Mouse (Mus musculus): ENCODE measurements at regions not wholly inside any gene's neighbourhood (a gene's known extent, or its start where the extent isn't known, plus 50 kb on each side); places are given as distances from the start of the nearest gene placed in this dataset.

DNA sequence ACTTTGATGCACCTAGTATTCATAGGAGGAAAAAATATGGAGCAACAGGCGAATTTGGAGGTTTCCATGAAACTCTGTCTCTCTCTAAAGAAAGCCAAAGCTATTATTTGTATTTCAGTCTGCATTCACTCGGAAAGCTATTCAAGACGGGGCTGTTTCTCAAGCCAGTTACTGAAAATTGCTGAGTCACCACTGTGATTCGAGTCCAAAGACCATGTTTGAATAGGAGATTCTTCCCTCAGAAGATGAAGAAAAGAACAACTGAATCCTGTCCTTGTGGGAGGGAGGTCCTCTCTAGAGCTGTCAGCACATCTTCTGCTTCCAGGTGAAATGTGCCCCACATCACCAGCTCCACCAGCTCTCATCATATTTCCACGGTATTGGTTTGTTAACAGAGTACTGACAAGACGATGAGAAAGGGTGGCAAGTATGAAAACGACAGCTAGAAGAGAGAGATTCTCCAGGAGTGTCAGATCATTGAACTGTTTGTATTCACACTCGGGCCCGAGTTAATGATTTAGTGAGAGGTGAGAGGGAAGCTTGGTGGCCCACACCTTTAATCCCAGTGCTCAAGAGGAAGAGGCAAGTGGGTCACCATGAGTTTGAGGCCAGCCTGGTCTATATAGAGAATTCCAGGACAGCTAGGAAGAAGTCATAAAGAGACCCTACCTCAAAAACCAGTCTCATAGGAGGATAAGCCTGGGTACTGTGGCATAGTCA, 335.3 kb downstream of the Sox9 start:
- no peak for ATAC-seq (ENCODE audit: insufficient number of reproducible peaks, low FRiP score, low TSS enrichment)

DNA sequence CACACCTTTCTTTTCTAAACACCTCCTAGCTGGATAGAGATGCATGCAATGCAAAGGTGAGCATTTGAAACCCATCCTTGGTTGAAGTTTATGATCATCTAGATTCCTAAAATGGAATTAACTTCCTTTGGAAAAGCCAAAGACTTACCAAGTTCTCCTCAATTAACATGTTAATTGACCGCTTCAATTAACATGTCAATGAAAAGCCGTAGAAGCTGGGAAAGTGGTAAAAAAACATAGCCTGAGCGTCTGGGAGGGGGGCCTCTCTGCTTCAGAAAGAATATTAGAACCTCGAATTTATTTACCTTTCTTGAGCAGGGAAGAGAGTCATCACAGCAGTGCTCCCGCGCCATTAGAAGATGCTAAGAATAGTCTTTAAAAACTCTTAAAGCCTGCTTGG, 338.5 kb downstream of the Sox9 start:
- no peak for ATAC-seq (ENCODE audit: insufficient number of reproducible peaks, low FRiP score, low TSS enrichment)

DNA sequence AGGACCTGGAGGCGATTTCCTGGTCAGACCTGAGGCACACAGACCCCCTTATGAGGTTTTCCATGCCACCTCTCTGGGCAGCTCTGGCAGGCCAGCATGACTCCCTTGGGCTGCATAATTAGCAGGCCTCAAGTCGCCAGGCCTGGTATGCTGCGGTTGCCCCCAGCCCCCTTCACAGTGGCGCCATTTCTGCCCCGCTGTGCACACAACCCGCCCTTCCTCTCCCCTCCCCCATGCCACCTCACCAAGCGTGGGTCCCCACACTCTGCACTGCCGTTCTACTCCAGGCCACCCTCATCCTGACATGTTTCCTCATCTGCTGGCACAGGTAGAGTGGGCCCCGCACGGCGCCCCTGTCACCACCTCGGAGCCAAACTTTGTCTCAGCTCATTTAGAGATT, 339.3 kb downstream of the Sox9 start:
- ATAC-seq (ENCODE audit: insufficient number of reproducible peaks, low FRiP score, low TSS enrichment): no peak

DNA sequence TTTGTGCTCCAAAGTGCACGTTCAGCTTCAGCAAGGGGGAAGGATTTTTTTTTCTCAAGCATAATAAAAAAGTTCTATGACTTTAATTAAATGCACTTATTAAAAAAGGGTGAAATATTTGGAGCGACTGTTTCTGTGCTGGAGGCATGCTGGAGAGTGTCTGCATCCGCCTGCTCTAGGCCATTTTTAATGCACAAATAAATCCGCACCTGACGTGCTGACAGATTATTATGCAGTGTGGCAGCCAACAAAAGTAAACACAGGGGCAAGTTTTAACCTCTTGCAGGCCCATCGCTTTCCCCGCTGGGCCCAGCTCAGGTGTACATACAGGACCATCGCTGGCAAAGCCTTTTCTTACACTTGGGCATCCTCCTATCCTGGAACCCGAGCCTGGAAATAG, 340.1 kb downstream of the Sox9 start:
- ATAC-seq (ENCODE audit: insufficient number of reproducible peaks, low FRiP score, low TSS enrichment): no peak

DNA sequence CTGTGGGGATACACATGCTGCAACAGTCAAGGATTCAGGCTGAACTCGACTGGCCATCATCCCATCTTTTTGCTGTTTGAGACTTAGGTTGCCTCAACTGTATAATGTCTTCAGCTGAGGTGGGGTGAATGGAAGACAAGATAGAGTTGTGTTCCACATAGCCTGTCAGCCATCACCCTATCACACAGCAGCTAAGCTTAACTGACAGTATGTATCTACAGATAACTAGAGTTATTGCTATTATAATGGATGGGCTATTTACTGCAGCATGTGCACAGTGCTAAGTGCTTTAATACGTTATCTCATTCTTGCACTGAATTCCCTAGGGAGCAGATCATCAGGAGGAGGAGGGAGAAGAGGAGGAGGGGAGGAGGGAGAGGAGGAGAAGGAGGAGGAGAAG, 340.9 kb downstream of the Sox9 start:
- ATAC-seq (ENCODE audit: insufficient number of reproducible peaks, low FRiP score, low TSS enrichment): no peak

DNA sequence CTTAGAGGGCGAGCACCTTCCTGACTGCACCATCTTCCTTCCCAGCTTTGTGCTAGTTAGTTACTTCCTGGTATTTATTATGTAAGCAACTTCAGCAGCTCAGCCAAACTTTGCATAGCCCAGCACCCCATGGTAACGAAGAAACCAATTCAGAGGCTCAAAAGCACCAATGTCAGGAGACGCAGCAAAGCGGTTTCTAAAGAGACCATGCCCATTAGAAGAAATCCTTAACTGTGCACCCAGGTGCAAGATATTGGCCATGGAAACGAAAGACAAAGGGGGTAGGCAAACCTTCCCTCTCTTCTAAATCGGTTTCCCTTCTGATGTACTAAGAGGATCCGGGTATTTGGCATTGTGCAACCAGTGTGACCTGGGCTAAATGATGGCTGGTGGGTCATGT, 343.8 kb downstream of the Sox9 start:
- ATAC-seq (ENCODE audit: insufficient number of reproducible peaks, low FRiP score, low TSS enrichment): no peak

DNA sequence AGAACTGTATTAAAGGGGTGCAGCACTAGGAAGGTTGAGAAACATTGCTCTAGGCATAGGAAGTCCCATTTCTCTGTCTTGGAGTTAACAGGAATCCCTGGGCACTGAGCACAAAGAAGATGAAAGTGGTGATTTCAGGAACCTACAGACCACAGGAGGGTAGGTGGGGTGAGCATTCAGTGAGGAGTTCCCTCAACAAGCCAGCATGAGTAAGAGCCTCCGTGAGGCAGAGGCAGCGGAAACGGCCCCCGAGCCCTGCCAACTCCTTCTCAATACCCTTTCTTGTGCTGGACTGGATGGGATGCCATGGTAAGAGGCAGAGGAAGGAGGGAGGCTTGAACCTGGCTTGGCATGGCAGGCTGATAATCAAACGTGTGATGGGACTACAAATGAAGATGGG, 347.2 kb downstream of the Sox9 start:
- no peak for ATAC-seq (ENCODE audit: insufficient number of reproducible peaks, low FRiP score, low TSS enrichment)

DNA sequence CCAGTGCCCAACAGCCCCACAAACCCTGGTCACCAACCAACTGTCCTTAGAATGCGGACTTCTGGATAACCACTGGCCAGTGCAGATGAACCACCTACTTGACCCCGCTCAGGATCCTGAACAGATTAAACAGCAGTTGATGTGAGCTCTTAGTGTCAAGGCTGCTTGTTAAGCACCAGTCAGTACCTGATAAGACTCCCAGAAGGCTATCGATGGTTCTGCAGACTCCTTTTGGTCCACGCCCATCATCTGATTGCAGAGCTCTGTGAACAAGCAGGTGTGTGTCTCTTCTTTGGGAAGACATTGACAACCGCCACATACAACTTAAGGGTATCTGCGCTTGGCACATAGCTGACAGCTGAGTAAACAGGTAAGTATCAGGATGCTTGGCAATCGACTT, 348.0 kb downstream of the Sox9 start:
- ATAC-seq (ENCODE audit: insufficient number of reproducible peaks, low FRiP score, low TSS enrichment): no peak

DNA sequence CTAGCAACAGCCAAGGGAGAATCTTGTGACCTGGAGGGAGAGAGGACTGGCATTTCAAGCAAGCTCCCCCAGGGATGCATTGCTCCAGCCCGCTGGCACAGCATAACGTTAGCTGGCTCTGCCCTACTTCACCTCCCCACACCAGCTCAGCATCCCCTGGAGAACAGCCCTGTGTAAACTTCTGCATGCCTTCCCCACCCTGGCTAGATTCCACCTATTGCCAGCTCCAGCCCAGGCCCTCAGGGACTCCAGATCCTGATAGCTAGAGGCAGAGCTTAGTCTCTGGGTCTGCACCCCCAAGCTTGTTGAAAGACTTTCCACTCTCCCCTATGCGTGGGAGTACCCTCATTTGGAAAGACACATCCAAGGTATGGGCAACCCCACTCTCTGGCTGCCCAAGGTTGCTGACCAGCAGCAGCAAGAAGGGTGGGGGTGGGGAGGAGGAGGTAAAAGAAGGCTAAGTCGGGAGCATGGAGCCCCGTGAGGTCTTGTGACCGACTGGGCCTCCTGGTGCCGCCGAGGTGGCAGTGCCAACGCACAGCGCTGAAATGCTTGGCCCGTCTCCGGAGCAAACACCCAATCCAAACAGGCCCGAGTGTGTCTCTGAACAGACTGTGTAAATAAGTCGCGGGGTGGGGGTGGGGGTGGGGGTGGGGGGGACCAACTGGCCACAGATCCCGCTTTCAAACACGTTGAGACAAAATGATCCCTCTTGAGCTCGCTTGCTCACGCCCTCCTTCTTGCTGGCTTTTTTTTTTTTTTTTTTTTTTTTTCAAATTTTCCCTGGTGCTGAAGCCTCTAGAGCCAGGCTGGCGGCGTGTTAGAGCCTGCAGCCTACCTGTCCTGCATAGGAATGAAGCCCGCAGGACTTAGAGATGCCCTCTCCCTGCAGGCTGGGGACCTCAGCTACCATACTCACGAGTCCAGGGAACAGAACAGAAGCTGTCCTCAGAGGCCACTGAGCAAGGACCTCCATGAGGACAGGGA, 350.3 kb downstream of the Sox9 start:
- ATAC-seq (ENCODE audit: insufficient number of reproducible peaks, low FRiP score, low TSS enrichment): peak; percentile 41; the same call in 1 of the 2 replicates

DNA sequence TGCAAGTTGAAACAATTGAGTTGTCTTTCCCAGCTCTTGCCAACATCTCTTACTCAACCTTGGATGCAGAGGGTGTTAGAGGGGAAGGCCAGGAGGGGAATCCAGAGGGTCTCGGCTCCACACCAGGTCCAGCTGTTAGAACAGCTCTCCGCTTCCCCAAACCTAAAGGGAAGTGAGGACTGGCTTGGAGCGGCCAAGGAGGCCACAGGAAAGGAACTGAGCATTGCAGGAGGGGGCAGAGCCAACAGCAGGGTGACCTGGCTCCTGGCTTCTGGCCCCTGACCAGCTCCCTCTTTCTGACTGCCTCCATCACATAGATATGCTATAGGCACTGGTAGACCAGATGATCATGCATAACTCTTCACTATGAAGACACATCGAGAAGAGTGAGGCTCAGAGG, 351.4 kb downstream of the Sox9 start:
- ATAC-seq (ENCODE audit: insufficient number of reproducible peaks, low FRiP score, low TSS enrichment): no peak

DNA sequence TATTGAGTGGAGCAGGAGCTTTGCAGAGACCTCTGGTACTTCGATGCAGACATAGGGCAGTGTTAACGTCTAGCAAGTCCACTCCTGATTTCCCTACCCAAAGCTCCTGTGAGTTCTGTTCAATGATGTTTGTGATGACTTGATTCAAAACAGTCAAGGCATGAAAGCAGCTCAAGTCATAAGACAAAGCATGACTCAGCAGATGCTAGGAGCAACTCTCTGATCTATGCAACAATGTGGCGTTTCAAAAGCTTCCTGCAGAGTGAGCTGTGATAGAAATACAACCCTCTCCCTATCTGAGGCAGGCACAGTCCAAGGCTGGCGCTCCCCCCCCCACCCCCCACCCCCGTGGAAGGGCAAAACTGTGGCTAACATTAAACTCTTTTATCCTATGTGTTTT, 353.2 kb downstream of the Sox9 start:
- no peak for ATAC-seq (ENCODE audit: insufficient number of reproducible peaks, low FRiP score, low TSS enrichment)

DNA sequence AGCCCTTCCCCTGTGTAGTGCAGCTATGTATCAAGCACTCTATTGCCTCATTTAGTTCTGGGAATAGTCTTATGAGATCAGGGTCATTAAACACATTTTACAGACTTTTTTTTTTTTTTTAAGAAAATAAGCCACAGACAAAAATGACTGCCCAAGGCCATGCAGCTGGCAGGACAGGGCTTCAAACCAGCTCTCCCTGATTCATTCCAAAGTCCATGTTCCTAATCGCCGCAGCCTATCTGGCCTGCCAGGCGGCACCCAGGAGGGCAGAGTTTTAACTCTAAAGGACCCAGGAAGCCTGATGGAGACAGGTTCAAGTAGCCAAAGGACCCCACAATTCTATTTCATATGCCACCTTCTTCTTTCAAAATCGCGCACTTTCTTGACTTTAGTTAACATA, 356.4 kb downstream of the Sox9 start:
- no peak for ATAC-seq (ENCODE audit: insufficient number of reproducible peaks, low FRiP score, low TSS enrichment)

DNA sequence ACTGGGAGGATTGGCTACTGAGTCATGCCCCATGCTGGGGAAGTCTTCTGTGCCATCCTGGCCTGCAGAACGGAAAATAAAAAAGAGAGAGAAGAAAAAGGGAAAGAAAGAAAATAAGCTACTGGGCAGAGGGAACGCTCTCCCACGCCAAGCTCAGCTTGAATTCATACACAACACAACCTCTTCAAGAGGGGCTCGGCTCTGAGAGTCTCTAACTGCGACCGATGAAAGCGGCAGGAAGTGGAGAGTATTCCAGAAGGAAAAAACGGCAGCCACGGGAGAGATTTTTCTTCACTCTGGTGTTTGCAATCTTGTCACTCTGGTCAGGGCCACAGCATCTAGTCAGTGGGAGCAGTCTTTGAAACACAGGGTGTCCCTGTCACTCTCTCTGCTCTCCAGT, 358.6 kb downstream of the Sox9 start:
- ATAC-seq (ENCODE audit: insufficient number of reproducible peaks, low FRiP score, low TSS enrichment): no peak

DNA sequence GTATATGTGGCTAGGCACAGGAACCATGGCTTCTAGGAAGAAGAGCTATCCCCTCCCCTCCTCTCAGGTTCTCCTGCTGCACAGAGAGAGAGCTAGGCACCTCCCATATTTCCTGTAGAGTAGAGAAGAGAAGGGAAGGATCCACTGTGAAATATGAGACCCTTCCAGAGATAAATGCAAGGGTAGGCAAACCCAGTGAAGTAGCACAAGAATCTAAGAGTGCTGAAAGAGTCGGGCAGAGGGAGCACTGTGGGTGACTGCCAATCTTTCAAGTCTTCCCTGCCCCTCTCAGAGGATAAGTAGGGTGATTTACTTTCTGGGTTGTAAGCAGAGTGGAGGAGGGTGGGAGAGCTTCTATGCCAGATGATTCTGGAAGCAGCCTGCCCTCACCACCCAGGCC, 360.8 kb downstream of the Sox9 start:
- no peak for ATAC-seq (ENCODE audit: insufficient number of reproducible peaks, low FRiP score, low TSS enrichment)

DNA sequence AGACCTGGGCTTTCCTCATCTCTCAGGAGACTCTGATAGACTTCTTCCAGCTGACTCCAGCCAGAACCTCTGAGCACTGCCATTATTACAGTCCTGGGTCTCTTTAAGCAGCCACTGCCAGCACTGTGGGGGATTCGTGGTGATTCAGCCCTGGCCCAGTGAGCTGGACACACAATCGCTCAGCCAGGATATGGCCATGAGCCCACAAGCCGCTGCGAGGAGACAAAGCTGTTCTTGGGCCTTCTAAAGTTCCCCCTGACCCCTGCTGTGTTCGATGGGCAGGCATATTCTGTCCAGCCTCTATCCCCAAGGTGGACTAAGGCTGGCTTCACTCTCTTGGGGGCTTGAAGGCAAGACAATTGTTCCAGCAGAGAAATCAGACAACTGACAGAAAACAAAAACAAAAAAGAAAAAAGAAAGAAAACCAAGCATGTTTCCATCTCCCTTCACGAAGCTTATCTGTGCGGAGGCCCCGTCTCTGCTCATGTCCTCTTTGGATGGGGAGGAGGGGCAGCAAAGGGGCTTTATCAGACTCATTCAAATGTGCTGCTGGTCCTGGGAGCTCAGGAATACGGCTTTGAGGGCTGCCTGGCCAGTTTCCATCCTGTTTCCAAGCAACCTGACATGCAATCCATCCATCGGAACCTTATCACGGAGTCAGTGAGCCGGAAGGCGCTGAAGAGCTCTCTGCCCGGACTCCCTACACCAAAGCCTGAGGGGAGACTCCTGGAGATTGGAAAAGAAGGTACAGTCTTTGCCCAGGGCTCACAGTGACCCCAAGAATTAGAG, 362.0 kb downstream of the Sox9 start:
- peak; percentile 62 for ATAC-seq (ENCODE audit: insufficient number of reproducible peaks, low FRiP score, low TSS enrichment)

DNA sequence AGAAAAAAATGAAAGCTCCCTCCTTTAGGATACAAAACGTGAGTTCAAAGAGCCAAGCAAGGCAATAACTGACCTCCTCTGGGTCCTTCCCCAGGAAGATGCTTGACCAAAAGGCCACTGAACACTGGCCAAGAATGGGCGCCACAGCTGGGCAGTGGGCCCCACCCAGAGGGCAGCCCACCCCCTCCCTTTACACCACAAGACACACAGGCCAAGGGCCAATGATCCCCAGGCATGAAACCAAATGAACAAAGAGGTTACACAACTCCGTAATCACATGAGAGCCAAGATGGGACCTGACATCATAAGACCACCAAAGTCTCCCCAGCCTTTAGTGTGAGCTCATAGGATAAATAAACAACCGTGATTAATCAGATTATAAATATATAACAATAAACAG, 363.7 kb downstream of the Sox9 start:
- ATAC-seq (ENCODE audit: insufficient number of reproducible peaks, low FRiP score, low TSS enrichment): no peak

DNA sequence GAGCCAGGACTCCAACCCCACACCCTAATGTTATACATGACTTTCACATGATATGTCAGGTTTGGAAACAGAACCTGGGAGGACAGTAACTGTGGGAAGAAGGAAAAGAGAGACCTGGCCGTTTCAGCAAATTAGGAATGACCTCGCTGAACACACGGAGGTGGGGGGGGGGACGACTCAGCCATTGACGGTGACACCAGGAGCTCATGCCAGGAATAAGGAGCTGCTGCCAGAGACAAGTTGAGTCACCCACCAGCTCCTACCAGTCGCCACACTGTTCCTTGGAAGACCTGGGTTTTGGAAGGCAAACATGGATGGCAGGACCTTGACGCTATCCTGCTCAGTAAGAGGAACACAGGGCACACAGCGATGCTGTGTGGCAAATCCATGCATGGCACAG, 364.7 kb downstream of the Sox9 start:
- ATAC-seq (ENCODE audit: insufficient number of reproducible peaks, low FRiP score, low TSS enrichment): no peak

DNA sequence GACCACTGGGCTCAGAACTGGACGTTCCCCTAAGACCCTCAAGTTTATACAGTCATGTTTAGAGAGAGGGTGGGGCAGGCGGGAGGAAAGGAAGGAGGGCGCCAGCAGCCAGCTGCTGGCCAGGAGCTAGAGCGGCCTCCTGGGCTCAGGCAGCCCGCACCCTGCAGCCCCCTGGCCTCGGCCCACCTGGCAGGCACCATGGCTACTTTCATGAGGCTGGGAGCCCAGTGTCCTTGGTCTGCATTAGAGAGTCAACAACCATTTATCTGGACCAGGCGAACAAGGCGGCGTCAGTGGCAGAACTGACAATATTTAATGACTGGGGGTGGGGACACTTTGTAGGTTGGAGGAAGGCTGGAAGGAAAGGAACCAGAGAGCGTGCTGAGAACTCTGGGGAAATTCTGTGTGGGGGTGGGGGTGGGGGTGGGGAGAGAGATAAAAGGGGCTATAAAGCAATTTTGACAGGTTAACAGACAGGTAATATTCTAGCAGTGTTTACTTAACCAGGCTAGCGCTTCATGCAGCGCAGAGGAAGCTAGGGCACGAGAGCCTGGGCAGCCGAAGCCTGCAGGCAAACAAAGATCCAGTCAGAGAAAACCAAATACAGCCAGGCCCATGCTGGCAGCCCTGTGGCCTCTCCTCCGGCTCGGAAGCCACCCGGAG, 365.6 kb downstream of the Sox9 start:
- ATAC-seq (ENCODE audit: insufficient number of reproducible peaks, low FRiP score, low TSS enrichment): no peak

DNA sequence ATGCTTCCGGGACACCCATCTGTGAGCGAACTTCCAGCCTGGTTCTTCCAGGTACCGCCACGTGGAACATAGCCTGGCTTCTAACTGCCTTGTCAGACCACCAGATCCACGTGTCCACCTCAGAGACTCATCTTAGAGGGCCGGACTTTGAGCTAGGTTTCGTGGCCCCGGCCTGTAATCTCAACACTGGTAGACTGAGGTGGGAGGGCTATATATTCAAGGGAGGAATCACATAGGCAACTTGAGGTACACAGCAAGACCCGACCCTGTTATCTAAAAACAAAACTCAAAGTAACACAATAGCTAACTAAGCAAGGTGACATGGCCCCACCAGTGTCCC, 366.1 kb downstream of the Sox9 start:
- ATAC-seq (ENCODE audit: insufficient number of reproducible peaks, low FRiP score, low TSS enrichment): no peak

DNA sequence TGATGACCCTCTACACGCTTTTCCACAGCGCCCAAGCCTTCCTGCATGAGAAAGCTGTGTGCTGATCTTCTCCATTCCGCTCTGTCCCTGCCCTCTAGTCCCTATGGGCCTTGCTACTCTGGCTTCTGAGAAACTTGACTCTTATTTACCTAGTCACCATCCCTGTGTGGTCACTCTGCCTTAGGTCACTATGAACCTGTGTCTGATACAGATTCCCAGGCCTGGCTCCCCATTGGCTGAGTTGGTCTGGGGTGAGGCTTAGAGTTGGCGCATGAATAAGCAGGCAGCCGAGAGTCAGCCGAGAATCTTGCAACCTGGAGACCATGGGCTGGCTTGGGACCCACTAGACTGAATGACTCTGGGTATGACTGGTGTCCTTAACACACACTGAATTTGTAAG, 373.5 kb downstream of the Sox9 start:
- ATAC-seq (ENCODE audit: insufficient number of reproducible peaks, low FRiP score, low TSS enrichment): no peak

DNA sequence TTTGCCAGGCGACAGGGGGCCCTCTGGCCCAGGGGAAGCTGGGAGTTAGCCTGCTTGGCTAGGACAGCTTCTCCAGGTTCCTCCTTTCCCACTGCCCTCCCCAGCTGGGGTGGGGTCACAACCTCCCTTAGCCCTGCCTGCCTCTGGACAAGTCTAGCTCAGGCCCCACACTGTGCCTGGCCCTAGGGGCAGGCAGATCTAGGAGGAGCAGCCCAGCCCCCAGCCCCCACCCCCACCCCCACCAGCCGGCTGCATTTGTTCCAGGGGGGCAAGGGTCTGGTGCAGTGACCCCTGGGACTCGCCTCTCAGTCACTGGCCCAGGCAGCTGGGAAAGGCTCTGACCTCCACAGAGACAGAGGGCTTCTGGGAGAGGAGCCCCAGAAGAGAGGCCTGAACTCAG, 381.9 kb downstream of the Sox9 start:
- ATAC-seq (ENCODE audit: insufficient number of reproducible peaks, low FRiP score, low TSS enrichment): no peak
